Mouse (Mus musculus) thymus, postnatal 10 days (tissue): ENCODE measurements around the gene Dnah2.
A peak's percentile ranks its signal among the peaks of the same experiment; 100 is the strongest.
"Not testable (repeated sequence)": the region's sequence is repeated elsewhere in the genome, so short reads cannot be mapped to it uniquely, and the experiment has no call there.

Experiments used
- DNase-seq, 2 experiments: peaks; one replicate each; pipeline ENCODE4 v3.0.0; 2021; ENCODE audit warnings: low spot score in 2 of 2

Dnah2 gene

DNA sequence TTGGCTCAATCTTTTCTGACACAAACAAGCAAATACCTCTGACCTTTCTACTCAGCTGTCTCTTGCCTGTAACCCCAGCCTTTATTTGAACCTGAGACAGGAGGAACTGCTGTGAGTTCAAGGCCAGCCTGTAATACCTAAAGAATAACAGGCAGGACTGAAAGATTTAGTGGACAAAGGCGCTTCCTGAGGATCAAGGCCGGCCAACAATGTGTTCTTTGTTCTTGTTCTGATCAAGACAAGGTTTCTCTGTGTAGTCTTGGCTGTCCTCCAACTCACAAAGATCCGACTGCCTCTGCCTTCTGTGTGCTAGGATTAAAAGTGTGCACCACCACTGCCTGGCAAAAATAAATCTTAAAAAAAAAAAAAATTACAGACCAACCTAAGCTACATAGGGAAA lies 15.5 kb upstream of the Dnah2 start:
- DNase-seq, result no peak

DNA sequence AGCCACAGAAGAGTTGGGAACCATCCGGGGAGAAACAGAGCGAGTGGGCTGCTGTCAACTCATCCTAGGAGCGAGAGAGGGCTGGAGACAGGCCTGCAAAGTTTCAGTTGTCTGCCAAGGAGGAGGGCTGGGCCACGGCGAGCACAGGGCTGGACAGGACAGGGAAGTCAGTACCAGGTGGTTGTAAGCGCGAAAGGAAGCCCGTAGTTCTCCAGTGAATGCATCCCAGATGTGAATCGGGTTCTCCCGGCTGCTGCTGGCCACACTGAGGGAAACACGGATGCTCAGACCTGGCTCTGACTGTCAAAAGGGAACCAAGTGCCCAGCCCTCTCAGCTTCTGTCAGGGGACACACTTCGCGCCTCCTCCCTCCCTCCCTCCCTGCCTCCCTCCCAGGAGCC lies 14.5 kb upstream of the Dnah2 start:
- no peak for DNase-seq

DNA sequence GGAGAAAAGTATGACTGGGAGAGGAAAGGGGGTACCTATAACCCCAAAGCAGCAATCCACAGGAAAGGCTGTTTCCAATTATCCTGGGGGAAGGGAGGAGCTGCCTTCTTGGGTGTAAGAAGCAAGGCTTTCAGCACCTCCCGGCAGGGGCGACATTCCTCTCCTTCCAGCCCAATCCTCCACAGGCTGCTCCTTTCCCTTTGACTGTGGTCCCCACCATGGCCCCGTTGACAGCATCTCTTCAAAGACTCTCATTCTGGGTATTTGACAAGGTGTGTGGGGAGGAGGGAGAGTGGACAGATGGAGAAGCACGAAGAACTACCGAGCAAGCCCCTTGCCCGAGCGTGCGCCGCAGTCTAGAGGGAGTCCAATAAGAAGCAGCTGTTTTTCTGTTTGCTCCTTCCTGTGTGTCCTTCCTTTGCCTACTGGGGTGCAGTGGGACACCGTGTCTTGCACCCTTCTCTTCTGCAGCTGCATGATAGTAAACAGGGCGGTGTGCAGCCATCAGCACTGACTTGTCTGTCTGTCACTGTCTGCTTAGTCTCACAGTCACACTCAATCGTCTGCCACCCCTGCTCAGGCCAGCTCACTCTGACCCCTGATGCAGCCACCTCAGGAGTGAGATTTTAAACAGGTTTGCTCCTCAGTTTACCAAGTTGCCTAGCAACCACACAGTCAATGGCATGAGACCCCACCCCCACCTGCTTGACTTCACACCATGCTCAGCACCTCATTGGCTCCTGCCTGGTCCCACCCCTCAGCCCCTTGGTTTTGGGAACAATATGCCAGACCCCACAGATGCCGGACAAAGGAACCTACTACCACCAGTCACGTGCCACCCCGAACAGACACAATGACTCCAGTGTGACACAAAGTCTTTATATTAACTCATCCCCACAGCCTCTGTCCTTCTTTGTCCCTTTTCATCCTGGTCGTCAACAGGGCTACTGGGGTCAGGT lies 12.3 kb upstream of the Dnah2 start:
- DNase-seq, result no peak

DNA sequence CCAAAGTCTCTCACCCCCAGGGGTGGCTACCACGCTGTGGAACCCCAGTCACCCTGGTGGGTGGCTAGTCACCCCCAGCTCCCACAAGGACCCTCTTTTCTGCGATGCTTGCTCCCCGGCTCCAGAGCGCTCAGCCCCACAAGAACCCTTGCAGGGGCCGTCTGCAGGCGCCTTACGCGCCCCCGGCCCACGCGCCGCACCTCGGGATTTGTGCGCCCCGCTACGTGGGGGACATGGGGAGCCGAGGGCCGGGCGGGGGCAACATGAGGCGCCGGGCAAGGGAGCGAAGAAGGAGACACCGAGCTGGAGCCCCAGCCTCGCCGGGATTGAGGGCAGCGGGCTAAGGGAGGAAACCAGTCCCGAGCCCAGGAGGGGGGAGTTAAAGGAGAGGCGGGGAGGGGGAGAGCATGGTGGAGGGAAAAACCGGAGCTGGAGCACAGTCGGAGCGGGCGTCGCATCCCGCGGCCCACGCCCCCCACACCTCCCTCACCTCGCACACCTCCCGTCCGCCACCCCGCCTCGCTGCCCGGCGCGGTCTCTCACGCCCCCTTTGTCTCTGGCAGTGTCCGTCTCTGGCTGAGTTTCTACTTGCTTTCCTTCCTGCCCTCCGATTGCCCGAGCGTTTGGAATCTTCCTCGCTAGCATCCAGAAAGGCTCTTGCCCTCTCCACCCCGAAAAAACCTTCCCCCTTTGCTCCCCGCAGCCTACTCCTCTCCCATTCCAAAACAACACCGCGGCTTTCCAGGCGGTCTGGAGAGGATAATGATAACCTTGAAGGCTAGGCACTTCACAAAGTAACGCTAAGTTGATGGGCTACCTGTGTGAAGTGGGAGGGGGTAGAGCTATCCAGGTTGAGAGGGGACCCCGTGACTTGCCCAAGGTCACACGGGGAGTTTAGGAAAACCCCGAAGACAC lies 11.2 kb upstream of the Dnah2 start, which contains the start of gene Efnb3:
Efnb3 (minus strand) TSS at position 355 of the 915 bp plus-strand sequence.
- no peak for DNase-seq

DNA sequence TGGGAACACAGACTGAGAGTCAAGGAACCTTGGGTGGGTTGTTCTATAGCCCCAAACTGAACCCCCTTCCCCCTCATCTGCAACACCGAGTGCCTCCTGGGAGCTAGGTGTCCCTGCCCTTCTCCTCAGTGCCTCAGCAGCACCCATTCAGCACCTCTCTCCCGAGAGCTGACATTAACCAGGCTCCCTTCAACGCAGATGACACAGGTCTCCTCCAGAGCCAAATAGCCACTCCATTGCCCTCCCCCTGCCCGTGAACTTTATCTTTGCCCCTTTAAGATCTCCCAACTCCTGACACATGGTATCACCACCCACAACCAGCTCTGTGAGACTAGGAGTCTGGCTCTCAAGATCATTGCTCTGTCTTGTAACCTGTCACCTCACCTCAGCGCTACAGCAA lies 10.3 kb upstream of the Dnah2 start:
- no peak for DNase-seq

DNA sequence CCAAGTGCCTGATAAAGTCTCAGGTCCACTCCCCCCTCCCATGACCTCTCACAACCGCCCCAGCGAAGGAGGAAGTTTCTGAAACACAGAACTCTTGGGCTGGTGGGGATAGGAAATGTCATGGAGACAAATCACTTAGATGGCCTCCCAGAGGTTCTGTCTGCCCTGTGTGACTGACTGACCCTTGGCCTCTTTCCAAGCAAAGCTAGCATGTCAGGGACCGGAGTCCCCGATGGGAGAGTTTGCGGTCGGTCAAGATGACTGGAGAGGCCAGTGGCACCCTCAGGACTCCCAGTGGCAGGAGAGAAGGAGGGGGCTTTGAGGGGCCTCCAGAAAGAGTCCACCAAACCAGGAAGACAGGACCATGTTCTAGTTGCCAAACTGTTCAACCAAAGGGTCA lies 9.8 kb upstream of the Dnah2 start:
- DNase-seq, result no peak

DNA sequence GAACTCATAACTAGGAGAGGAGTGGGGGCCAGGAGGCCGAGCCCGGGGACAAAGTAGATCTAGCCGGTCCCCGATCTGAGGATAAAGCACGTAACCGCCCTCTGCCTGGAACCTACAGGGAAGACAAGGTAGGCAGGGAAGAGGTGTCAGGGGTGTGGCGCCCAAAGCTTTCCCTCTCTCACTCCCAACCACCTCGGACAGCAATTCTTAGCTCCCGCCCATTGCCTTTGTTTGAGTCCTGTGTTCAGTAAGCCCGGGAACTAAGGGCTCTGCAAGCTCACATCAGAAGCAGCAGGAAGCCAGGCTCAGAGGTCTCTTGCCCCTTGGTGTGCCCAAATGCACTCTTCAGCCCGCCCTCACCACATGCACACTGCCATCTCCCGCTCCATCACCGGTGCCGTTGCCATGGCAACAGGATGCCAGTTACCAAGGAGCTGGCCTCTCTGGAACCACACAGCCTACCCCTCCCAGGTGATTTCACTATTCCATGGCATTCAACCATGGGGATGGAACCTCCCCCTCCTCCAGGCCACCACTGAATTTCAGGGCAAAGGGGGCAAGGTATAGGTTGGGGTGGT lies 8.6 kb upstream of the Dnah2 start:
- no peak for DNase-seq

DNA sequence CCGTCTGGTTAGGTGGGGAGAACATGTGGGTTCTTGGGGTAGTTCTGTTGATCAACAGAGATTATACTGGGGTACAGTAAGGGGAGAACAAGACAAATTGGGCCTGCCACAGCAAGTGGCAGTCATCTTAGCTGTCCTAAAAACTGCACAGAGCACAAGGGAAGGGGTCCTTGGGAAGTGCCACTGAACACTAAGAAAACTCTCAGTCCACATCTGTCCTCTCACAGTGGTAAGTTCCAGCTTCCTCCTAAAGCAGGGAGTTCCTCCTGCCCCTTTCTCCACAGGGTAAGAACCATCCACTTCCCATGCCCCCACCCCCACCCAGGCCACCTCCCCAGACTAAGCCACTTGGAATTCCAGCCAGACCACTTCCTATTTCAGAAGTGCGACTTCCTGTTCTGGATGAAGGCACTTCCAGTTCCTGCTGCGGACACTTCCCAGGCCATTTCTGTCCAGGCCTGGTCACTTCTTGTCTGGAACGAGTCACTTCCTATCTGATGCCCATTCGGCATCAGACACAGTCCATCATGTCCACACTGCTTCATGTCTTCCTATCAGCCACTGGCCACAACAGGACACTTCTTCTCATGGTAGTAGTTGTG lies 5.7 kb upstream of the Dnah2 start:
- DNase-seq, result no peak

DNA sequence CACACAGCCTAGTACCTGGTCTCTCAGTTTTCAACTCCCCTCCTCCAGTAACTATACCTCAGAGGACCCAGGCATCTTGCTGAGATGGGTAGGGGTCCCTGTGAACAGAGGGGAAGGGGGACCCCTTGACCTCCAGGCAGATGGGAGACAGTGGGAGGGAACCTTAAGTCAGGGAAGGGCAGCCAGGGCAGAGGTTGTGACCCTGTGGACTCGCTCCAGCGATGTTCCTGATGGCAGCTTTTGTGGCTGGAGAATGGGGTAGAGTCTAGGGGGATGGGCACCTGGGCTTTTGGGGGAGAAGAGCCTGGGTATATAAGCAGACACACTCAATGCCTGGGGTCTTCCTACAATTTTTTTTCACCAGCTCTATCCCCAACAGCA lies 4.4 kb upstream of the Dnah2 start:
- DNase-seq, result no peak

DNA sequence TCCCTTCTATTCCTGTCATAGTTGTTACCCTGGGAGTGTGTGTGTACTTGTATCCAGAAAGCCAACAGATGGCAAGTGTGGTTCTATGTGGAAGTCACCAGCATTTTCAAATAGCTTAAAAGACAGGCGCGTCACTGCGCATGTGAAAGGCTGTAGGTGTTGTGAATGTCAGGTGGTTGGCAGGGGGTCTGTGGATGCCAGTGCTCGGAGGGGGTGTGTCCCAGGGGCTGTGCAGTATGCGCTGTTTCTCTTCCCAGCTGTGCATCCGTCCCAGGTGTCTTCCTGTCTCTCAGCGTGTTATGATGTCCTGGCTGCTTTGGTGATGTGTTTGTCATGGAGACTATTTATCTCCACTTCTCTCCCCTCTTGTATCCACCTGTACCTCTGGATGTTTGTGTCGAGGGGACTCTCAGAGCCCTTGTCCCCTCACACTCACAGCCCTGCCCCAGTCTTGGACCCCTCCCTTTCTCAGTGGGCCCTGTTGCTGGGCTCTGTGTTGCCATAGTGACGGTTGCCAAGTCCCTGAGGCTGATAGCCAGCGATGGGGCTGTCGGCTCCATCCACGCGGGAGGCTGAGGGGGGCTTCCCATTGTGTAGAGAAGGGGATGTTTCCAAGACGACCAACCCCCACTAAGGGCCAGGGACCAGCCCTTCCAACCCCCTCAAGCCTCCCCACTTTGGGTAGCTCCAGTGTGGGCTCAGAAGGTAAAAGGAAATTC lies 3.9 kb upstream of the Dnah2 start:
- peak; percentile 46 to 48 for DNase-seq

DNA sequence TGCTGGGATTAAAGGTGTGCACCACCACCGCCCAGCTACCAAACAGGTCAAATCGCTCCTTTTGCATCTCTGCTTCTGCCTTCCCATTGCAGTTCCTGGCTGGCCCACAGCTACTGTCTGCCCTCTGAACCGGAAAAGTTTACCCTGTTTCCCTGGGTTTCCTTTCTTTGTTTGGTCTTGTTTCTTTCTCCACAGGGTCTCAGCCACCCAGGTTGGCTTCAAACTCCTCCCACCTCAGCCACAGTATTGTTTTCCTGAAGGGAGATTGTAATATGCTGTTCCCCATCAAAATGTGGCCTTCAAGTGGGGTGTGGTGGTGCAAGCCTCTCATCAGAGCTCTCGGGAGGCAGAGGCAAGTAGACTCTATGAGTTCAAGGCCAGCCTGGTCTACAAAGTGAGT lies 2.4 kb upstream of the Dnah2 start:
- DNase-seq, result no peak

DNA sequence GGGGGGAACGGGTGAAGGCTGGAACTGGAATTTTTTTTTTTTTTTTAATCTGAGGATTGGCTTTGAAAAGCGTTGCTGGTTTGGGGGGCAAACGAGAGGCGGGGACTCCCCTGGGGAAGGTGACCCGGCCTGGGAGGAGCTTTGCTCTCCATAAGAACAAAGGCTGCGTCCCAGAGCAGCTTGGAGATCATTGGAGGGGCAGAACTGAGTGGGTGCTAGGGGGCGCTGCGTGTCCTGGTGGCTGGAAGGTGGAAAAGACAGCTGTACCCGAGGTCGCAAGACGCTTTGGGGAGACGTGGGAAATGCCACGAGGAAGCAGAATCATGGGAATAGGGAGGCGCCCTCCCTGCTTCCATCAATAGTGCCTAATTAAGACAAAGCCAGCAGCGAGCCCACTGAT lies 1.8 kb downstream of the Dnah2 start:
- peak in 1 of 2 experiments; percentile 61 for DNase-seq

DNA sequence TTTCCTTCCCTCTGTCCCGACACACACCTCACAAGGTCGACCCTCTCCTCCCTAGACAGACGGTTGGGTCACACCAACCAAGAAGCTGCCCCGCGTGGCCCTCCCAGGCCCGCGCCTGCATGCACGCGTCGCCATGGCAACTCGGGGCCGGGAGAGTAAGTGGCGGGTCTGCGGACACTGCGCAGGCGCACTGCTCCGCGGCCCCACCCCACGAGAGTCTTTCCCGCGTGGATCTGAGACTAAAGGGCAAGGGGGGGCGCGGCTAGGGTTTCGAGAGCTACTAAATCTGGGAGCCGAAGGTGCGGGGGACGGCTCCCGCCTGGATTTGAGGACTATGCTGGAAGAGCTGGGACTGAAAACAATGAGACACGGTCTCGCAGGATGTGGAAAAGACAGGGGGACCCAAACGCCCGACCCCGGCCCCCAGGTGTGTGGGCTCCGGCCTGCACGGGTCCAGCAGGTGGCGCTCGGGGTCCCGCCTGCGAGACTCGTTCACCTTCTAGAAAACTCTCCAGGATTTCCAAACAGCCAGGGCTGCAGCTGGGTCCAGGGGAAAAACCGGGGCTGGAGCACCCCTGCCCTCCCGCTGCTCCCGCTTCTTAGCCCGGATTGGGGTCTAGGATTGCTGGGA lies 2.4 kb downstream of the Dnah2 start:
- peak; percentile 71 to 88 for DNase-seq

DNA sequence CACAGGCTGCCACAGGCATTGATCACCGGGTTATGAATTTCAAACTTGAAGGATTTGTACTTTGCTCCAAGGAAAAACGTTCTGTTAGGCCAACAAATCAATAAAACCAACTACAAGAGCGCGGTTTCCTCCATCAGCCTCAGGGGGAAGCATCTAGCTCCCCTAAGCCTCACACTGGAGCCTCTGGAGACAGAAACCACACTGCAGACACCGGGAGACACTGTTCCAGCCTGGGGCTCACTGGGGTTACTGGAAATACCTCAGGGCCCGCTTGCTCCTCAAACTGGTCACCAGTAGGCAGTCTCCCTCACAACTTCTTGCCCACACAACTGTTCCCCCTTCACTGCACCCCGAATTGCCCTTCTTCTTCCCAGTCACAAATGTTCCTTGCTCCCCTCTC lies 3.0 kb downstream of the Dnah2 start:
- DNase-seq, result no peak

DNA sequence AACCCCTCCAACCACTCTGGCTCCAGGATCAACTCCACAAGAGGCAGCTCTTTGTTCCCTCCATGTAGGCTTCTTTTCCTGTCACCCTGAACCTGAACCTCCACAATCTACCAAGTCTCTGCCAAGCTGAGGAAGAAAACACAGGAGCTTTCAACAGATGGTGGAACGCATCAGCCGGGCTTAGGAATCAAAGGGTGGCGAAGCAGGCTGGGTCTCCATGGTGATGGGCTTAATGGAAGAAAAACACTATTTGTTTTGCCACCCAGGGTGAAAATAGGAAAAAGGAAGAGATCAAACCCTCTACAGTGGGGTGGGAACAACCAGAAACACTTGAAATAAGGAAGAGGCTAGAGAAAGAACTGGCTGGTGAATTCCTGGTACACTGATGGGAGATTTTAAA lies 5.3 kb downstream of the Dnah2 start:
- no peak for DNase-seq

DNA sequence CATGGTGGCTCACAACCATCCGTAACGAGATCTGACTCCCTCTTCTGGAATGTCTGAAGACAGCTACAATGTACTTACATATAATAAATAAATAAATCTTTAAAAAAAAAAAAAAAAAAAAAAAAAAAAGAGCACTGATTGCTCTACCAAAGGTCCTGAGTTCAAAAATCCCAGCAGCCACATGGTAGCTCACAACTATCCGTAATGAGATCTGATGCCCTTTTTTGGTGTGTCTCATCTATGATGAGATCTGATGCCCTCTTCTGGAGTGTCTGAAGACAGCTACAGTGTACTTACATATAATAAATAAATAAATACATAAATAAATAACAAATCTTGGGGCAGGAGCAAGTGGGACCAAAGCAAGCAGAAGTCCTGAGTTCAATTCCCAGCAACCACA lies 7.2 kb downstream of the Dnah2 start:
- DNase-seq, result not testable (repeated sequence)

DNA sequence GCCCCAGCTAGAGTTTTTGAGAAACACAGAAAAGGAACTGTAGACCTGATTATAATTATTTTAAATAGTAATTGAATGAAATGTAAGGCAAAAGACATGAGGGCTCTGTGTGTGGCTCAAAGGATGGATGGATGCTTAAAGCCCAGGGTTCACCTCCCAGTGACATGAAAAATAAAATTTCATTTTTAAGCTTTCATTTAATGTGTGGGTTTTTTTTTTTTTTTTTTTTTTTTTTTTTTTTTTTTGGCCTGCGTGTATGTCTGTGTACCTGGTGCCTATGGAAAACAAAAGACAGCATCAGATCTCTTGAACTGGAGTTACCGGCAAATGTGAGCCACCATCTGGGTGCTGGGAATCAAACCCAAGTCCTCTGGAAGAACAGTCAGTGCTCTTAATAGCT lies 8.2 kb downstream of the Dnah2 start:
- DNase-seq, result no peak

DNA sequence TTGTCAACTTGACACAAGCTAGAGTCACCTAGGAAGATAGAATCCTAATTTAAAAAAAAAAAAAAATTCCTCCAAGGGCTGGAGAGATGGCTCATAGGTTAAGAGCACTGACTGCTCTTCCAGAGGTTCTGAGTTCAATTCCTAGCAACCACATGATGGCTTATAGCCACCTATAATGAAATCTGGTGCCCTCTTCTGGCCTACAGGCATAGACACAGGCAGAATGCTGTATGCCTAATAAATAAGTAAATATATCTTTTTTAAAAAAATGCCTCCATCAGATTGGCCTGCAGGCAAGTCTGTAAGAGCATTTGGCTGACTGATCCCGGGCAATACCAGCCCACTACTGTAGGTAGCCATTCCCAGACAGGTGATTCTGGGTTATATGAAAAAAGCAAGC lies 13.9 kb downstream of the Dnah2 start:
- no peak for DNase-seq

DNA sequence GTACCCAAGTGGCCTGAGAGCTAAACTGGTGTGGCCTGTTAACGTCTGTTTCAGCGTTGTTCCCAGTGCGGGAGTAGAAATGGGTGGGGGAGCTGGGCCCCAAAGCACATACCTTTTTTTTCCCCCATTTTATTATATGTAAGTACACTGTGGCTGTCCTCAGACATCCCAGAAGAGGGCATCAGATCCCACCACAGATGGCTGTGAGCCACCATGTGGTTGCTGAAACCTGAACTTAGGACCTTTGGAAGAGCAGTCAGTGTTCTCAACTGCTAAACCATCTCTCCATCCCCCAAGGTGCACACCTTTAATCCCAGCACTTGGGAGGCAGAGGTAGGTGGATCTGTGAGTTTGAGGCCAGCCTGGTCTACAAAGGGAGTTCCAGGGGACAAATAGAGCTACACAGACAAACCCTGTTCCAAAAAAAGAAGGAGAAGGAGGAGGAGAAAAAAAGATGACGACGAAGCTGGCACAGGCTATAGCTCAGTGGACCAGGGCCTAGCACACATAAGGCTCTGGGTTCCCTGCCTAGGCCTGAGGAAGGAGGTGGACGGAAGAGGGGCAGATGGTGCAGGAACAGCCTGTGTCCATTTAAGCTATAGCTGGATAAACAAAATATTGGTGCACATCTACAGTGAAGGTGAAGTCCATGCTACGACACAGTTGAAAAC lies 16.3 kb downstream of the Dnah2 start:
- no peak for DNase-seq

DNA sequence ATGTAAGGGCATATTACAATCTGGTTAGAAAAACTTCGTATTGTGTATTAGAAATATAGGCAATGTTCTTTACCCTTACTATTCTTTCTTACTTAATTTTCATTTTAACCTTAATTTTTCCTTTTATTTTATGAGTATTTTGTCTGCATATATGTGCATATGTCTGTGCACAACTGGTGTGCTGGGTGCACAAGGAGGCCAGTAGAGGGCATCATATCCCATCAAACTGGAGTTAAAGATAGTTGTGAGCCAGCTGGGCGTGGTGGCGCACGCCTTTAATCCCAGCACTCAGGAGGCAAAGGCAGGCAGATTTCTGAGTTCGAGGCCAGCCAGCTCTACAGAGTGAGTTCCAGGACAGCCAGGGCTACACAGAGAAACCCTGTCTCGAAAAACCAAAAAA lies 18.2 kb downstream of the Dnah2 start:
- not testable (repeated sequence) for DNase-seq
